Mouse (Mus musculus): ENCODE measurements around the gene Uchl1.

- TF ChIP-seq CTCF (IDR thresholded peaks at IDR 0.05; ENCODE audit: insufficient read depth, low read length), result no peak
- TF ChIP-seq POLR2A (IDR thresholded peaks at IDR 0.05; ENCODE audit: borderline replicate concordance, extremely low read depth, low read depth, low read length), result no peak
Measured at GRCm38 (mm10) chr5:66699911-66700310, 24.0 kb downstream of the Uchl1 start.

Data from lung, adult 2 months (tissue).